Mouse (Mus musculus): ENCODE measurements around the gene 9930111J21Rik1.
"Not testable (repeated sequence)": the region's sequence is repeated elsewhere in the genome, so short reads cannot be mapped to it uniquely, and the experiment has no call there.

9930111J21Rik1 gene

GRCm38 (mm10) chr11:48979251-48979650 is at the start of gene 9930111J21Rik1:
TSS of gene 9930111J21Rik1 (minus strand) at chr11:48979398.
- not testable (repeated sequence) for DNase-seq (ENCODE audit: low spot score in 2 of 2)

- DNase-seq (ENCODE audit: low spot score in 2 of 2) = not testable (repeated sequence)
These were observed 32.9 kb upstream of the 9930111J21Rik1 start for GRCm38 (mm10) chr11:49012074-49012473.

GRCm38 (mm10) chr11:49006785-49007184 is 27.6 kb upstream of the 9930111J21Rik1 start:
- DNase-seq (ENCODE audit: low spot score in 2 of 2) = not testable (repeated sequence)

GRCm38 (mm10) chr11:49006317-49006716 is 27.1 kb upstream of the 9930111J21Rik1 start:
- not testable (repeated sequence) for DNase-seq (ENCODE audit: low spot score in 2 of 2)

- DNase-seq (ENCODE audit: low spot score in 2 of 2) = not testable (repeated sequence)
These were observed 21.2 kb upstream of the 9930111J21Rik1 start for GRCm38 (mm10) chr11:49000411-49000810.

- DNase-seq (ENCODE audit: low spot score in 2 of 2) = not testable (repeated sequence)
These were observed 14.8 kb upstream of the 9930111J21Rik1 start, which contains the start of gene Tgtp1 for GRCm38 (mm10) chr11:48994018-48994417. TSS of gene Tgtp1 (minus strand) at chr11:48994172.

- not testable (repeated sequence) for DNase-seq (ENCODE audit: low spot score in 2 of 2)
These were observed 14.1 kb upstream of the 9930111J21Rik1 start for GRCm38 (mm10) chr11:48993296-48993695.

GRCm38 (mm10) chr11:48991740-48992520 is 12.7 kb upstream of the 9930111J21Rik1 start, which contains the start of gene Gm12185:
TSS of gene Gm12185 (minus strand) at chr11:48992226.
- DNase-seq (ENCODE audit: low spot score in 2 of 2) = not testable (repeated sequence)

GRCm38 (mm10) chr11:48989981-48990380 is 10.8 kb upstream of the 9930111J21Rik1 start:
- not testable (repeated sequence) for DNase-seq (ENCODE audit: low spot score in 2 of 2)

- not testable (repeated sequence) for DNase-seq (ENCODE audit: low spot score in 2 of 2)
These were observed 9.0 kb upstream of the 9930111J21Rik1 start for GRCm38 (mm10) chr11:48988219-48988618.

- DNase-seq (ENCODE audit: low spot score in 2 of 2) = not testable (repeated sequence)
These were observed 3.6 kb upstream of the 9930111J21Rik1 start for GRCm38 (mm10) chr11:48982848-48983247.

- DNase-seq (ENCODE audit: low spot score in 2 of 2) = not testable (repeated sequence)
These were observed 854 bp upstream of the 9930111J21Rik1 start for GRCm38 (mm10) chr11:48980052-48980451.

- DNase-seq (ENCODE audit: low spot score in 2 of 2) = not testable (repeated sequence)
These were observed 808 bp downstream of the 9930111J21Rik1 start, which contains the start of gene Olfr56 for GRCm38 (mm10) chr11:48978240-48978939. TSS of gene Olfr56 (plus strand) at chr11:48978889.

GRCm38 (mm10) chr11:48974686-48975085 is 4.5 kb downstream of the 9930111J21Rik1 start:
- DNase-seq (ENCODE audit: low spot score in 2 of 2) = not testable (repeated sequence)

GRCm38 (mm10) chr11:48946090-48946489 is 33.1 kb downstream of the 9930111J21Rik1 start, which contains the start of gene Psme2b:
TSS of gene Psme2b (minus strand) at chr11:48946190.
- not testable (repeated sequence) for DNase-seq (ENCODE audit: low spot score in 2 of 2)

- DNase-seq (ENCODE audit: low spot score in 2 of 2) = not testable (repeated sequence)
These were observed 39.9 kb downstream of the 9930111J21Rik1 start for GRCm38 (mm10) chr11:48939286-48939685.

- not testable (repeated sequence) for DNase-seq (ENCODE audit: low spot score in 2 of 2)
These were observed 43.9 kb downstream of the 9930111J21Rik1 start for GRCm38 (mm10) chr11:48935291-48935690.

GRCm38 (mm10) chr11:48933923-48934322 is 45.3 kb downstream of the 9930111J21Rik1 start:
- not testable (repeated sequence) for DNase-seq (ENCODE audit: low spot score in 2 of 2)

GRCm38 (mm10) chr11:48933422-48933821 is 45.8 kb downstream of the 9930111J21Rik1 start:
- not testable (repeated sequence) for DNase-seq (ENCODE audit: low spot score in 2 of 2)

GRCm38 (mm10) chr11:48928068-48928467 is 51.1 kb downstream of the 9930111J21Rik1 start:
- not testable (repeated sequence) for DNase-seq (ENCODE audit: low spot score in 2 of 2)

GRCm38 (mm10) chr11:48926437-48926836 is 52.8 kb downstream of the 9930111J21Rik1 start:
- DNase-seq (ENCODE audit: low spot score in 2 of 2) = not testable (repeated sequence)

GRCm38 (mm10) chr11:48923818-48924217 is 55.4 kb downstream of the 9930111J21Rik1 start:
- DNase-seq (ENCODE audit: low spot score in 2 of 2) = not testable (repeated sequence)
